Mouse (Mus musculus): ENCODE results near the gene Mgat4a.

Mgat4a gene

DNA sequence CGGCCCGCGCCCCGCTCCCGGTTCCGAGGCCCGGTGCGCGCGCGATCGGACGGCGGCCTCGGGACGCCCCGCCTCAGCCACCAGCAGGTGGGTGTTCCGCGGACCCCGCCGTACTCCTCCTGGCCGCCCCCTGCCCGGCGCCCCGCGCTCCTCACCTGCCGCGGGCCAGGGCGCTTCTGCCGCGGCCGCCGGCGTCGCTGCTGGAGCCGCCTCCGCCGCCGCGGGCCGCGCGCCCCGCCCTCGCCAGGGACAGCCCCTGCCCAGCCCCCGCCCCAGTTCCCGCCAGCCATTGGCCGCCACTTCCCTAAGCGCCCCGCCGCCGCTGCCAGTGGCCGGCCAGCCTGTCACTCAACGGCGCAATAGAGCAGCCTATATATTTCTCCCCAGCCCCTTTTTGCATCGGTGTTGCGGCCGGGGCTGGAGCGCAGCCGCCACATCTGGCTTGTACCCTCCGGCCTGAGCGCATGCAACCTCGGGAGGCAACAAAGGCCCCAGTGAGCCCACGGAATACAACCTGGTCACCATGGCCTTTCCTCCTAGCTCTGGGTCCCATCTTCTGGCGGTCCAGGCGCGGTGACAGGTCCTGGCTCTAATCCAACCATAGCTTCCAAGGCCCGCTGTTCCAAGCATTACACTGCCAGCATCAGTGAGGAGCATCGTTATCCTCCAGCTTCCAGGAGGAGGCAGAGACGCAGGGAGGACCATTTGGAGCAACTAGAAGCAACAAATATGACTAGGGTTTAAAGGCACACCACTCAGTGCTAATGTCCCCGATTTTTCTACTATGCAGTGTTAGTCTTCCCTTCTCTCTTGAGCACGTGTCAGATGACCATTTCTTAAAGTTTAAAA is at the start of gene Mgat4a:
Mgat4a (minus strand) TSS at position 207 of the 849 bp plus-strand sequence.
- peak; percentile 65 for DNase-seq (ENCODE audit: low spot score)

DNA sequence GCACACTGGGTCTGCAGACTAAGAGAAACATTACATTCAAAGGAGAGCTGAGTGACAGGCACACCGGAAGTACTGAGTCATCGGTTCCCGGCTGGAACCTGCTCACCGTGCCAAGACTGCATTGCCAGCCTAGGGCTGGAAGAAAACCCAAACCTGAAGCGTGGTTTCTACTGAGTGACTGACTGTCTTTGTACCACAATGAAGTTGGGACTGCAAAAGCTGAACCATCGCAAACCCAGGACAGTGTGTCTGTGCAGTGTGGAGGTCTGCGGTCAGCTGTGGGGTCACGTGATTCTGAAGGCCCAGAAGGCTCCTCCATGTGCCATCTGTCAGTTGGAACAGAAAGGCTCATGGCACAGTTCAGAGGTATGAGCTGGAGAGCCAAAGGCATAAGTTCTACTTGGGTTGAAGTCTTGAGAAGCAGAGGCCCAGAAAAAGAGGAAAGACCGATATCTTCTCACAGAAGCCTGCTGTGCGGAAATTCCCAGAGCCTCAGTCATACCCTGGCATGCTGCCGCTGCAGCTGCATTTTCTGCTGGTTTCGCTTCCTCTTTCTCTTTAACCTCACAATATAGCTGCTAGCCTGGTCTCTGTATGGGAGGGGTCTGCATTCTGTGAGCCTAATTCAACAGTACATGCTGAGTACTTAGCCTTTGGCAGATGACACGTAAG is 45.1 kb upstream of the Mgat4a start:
- no peak for DNase-seq (ENCODE audit: low spot score)

DNA sequence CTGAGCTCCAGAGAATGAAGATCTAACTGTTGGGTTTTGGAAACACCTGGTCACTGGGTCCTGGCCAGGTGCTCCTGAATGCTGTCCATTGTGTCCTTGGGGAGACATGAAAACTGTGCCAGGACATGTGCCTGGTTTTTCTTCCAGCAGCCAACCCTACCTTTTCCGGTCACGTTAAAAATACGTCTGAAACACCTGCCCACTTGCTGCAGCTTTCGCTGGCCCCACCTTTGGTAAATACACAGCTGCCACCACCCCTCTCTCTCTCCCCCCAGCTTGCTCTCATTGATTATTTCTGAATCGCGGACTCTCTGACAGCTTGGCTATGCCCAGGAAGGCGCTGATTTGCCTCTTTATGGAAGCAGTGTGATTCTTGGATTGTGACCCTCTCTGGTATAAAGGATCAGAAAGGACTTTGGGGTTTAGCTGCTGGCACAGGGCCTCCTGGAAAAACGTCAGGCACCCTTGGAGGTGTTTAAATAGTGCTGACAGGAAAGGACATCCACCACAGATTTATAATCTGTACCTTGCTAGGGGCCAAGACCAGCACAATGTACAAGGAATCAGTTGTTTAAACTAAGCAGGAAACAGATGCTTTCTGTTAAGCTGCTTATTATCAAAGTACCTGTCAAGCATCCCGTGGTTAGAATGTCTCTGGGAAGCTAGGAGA is 43.1 kb upstream of the Mgat4a start:
- DNase-seq (ENCODE audit: low spot score) = no peak

DNA sequence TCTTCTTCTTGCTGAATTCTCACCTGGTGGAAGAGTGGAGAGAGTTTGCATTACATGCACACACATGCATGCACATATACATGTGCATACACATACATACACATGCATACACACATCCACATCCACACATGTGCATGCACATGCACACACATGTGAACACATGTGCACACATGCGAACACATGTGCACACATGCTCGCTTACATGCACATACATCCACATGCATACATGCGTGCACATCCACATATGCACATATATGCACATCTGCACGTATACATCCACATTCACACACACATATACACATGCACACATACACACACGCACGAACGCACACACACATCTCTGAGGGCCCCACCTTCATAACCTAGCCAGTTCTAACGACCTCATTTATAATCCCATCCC is 42.4 kb upstream of the Mgat4a start:
- DNase-seq (ENCODE audit: low spot score) = no peak

DNA sequence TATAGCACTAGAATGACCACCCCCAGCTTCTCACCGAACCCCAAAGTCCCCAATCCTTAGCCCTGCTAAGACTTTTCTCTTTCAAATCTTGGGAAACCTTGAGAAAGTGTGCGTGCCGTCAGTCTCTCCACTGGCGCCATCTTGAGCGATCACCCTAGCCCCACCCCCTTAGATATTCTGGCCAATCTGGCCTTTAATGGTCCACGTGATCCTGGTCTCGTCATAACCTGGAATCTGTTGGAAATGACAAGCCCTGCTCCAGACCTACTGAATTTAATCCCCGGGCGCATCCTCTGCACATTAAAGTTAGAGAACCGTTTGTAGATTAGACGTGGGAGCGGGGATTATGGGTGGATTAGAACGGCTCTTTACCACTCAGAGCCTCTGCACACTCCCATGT is 38.9 kb upstream of the Mgat4a start:
- DNase-seq (ENCODE audit: low spot score) = no peak

DNA sequence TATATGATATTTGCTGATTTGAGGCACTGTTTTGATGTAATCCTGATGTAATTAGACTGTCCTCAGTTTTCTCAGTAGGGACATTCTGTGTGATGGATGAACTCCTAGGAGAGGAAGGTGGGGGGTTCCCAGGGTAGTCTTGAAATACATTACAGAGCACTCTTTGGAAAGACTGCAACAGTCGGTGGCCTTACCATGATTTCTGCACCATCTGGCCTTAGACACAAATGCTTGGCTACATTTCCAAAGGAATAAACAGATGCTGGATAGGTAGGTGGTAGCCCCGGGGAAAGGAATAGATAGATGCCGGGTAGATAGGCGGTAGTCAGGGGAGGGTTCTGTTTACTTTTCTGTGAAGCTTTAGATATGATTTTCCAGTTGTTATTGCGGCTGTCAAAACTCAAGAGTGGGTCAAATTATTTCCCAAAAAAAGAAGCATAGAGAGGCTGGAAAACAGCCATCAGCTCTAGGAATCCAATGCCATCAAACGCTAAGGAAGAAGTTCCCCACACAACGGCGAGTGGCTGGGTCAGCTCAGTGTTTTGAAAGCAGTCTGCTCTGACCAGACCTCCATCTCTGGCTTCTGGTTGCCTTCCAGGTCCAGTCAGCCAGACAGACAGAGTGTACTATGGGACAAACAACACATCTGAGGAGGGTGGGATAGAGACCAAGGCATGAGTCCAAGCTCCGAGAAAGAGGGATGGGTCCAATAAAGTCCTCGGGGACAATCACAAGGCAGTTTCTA is 31.9 kb upstream of the Mgat4a start:
- DNase-seq (ENCODE audit: low spot score) = no peak

DNA sequence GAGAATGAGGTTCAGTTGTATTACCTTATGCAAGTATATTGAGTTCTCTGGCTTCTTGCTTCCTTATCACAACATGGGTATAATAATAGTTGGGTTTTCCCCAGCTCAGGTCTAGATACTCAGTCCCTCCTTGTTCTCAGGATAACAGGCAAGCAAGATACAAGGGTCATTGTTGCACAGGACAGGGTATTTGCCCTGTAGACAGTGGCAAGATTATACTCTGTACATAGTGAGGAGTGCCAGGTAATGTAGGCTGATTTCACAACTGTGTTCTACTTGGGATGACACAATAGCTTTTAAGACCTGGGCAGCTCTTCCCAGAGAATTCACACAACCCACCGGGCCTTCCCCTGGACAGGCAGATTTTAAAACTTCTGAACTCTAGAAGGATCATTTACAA is 27.6 kb upstream of the Mgat4a start:
- DNase-seq (ENCODE audit: low spot score) = no peak

DNA sequence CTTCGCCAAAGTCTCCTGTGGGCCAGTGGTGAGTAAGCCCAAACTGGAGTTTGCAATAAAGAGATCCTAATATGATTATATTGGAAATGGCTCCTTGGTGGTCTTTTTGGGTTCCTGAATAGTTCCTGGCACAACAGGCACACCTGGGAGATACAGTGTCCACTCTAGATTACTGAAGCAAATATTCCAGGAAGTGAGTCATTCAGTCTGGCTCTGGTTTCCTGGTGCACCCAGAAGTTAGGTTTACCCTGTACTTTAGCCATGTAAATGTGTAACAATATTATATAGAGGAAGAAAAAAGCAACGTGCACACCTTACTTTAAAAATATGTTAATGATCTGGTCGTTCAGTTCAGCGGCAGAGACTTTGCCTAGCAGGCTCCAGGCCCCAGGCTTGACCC is 25.9 kb upstream of the Mgat4a start:
- no peak for DNase-seq (ENCODE audit: low spot score)

DNA sequence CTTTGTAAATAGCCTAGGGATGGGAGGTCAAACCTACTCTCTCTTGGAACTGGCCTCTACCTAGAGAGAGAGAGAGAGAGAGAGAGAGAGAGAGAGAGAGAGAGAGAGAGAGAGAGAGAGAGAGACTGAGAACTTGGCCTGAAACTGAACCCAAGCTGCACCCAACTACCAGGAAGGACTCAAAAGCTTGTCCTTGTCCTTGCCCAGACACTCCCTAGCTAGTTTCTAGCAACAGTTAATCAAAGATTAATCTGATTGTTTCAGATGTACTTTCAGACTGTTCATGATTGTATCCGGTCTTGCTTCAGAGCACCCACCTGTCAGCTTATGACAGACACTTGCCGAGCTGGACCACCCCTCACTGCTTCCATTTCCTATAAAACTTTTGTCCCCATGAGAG is 25.5 kb upstream of the Mgat4a start:
- DNase-seq (ENCODE audit: low spot score) = no peak

DNA sequence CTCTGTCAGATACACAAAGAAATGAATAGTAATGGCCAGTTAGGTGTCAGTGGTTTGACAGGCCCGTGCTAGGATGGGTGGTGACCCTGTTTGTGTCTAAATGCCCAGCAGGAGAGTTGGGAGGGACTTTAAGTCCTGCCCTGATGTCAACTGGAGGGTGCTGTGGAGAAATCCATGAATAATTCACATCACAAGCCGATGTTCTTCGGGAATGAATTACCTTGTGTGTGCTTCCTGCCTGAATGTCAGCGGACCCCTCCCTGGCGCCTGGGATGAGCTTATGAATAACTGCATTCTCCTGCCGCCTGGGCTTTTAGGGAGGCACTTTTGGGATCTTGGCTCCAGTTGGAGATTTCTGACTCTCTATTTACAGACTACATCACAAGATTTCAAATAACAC is 24.6 kb upstream of the Mgat4a start:
- no peak for DNase-seq (ENCODE audit: low spot score)

DNA sequence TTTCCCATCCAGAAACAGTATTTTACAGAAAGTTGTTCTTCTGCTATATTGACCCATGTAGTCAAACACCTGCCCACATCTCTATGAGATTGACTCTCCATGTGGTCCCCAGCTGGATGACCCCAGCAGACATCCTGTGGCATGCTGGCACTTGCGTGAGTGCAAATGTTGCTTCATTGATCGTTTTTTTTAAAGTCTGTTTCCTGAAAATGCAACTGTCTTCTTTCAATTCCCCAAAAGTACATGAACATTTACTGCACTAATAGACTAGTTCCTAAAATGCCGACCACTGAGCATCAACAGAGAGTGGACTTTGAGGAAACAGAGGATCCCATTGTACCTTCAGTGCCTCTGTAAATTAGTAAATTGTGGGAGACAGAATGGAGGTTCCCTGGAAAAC is 21.1 kb upstream of the Mgat4a start:
- DNase-seq (ENCODE audit: low spot score) = no peak

DNA sequence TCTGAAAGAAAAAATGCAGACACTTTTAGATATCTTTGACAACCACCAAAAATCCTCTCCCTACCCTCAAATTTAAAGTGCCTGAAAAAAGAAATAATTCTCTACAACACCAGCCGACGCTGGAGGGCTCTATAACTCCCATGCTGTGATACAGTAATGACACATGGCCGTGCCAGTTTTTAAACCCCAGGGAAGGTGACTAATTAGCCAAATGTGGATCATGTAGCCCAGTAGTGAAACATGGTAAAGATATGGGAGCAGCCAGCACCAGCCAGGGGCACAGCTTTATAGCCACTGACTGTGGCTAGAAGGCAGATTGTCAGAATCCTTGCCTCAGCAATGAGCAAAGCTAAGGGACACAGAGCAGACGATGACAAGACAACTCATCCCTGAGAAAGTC is 19.5 kb upstream of the Mgat4a start:
- no peak for DNase-seq (ENCODE audit: low spot score)

DNA sequence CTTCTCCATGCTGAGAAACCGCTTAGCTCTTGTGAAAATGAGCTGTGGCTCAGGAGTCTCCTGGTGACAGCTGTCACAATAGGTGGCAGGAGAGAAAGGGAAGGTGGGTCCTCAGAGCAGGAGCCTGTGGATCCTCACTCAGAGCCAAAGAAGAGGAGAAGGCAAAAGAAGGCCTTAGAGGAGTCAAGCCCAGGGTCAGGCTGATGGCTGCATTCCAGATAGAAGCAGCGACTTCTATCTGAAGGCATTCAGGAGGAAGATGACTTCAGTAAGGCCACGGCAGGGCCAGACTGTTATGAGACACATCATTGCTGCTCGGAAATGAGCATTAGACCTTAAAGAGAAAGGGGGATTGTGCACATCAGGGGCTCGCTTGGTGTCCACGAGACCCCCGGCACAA is 11.2 kb upstream of the Mgat4a start:
- DNase-seq (ENCODE audit: low spot score) = no peak

DNA sequence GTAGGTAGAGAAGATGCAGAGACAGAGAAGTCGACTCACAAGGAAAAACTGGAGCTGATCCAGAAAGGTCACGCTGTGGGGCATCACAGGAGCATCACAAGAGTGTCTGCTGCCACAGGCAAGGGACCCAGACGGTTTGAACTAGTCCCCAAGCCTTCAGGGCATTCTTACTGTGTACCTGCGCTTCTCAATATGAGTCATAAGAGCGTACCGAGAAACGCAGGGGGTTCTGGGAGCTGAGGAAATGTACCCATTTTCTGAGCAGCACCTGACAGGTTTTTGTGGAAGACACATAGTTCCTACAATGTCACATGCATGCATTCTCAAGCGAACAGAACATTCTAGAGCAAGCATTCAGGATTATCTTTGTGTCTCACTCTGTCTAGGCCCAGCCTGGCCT is 8.7 kb upstream of the Mgat4a start:
- DNase-seq (ENCODE audit: low spot score) = no peak

DNA sequence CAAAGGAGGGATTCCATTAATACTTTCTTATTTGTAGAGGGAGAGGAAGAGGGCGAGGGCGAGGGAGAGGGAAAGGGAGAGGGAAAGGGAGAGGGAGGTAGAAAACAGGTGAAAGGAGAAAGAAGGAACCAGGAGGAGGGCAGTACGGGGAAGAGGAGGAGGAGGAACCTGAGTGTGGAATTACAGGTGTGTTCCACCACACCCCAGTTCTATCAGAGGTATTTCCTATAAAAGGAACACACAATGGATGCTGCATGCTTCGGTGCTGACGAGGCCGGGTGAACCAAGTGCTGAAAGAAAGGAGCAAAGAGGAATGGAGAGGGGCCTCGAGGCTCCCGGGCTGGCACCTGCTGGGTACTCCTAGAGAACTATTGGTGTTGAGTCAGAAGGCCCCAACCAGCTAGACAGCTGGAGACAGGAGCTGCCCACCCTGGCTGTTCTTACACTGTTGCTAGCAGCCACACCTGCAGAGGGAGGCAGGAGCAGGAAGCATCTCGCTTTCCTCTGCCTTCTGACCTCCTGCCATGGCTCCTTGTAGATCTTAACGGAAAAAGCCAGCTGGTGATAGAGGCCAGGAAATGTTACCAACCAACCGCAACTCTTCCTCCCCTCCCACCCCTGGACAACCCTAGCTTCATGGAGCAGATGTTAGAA is 5.7 kb upstream of the Mgat4a start:
- DNase-seq (ENCODE audit: low spot score) = no peak

DNA sequence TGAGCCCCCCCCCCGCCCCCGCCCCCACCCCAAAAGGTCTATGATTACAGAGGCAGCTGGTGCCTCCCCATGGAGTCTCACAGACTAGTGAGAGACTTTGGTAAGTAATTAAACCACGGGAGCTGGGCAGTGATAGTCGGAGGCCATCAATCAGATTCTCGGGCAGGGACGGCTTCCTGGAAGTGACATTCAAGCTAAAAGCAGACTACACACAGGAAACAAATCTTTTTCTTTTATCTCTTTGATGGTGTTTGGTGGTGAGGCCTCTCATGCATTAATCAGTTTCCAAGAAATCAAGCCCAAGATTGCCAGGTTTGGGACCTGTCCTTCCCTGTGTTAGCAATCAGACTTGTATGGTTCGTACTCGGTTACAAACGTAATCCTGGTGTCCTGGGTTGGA is 3.4 kb upstream of the Mgat4a start:
- DNase-seq (ENCODE audit: low spot score) = no peak

DNA sequence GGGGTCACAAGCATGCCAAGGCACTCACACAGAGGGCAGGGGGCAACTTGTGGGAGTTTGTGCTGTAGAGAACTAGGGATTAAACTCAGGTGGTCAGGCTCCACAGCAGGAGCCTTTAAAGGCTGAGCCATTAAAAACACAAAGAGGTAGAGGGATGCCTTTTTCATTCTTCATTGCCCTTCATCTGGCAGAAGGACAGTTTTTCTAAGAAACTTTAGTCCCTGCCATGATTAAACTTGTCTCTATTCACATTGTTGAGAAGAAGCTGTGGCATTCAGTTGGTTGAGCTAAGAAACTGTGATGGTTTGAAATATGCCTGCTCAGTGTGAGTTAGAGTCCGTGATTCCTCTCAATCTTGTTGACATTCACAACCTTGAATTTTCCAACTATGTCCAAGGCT is 2.2 kb upstream of the Mgat4a start:
- no peak for DNase-seq (ENCODE audit: low spot score)

DNA sequence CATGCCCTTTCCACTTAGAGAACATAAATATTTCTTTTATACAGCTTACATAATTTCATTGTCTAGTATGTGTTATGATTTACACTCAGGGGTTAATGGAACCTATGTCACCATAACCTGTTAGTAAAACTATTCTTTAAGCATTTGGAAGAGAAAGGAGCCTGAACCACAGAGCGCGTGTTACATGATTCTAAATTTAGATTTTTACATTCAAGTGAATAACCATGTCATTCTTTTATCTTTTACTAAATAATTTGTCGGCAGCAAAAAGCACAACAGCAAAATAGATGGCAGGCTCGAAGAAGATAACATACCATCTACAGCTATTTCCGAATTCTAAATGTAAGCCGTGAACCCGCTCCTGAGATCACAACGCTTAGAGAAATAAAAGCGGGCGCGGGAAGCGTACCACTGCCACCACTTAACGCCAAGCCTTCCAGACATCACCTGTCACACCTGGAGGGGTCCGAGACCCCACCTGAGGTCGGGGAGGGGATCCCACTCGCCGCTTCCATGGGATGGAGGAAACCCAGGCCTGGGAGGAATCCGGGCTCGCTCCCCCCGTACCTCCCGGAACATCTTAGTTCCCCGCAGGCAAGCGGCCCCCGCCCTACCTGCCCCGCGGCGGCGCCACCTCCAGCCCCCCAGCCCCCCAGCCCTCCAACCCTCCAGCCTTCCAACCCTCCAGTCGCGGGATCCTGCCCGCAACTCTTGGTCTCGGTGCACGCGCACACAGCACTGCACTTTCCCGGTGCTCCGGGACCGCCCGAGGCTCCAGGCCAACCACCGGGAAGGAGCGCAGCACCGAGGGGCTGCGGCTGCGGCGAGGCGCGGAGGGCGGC is 627 bp downstream of the Mgat4a start:
- DNase-seq (ENCODE audit: low spot score) = no peak

DNA sequence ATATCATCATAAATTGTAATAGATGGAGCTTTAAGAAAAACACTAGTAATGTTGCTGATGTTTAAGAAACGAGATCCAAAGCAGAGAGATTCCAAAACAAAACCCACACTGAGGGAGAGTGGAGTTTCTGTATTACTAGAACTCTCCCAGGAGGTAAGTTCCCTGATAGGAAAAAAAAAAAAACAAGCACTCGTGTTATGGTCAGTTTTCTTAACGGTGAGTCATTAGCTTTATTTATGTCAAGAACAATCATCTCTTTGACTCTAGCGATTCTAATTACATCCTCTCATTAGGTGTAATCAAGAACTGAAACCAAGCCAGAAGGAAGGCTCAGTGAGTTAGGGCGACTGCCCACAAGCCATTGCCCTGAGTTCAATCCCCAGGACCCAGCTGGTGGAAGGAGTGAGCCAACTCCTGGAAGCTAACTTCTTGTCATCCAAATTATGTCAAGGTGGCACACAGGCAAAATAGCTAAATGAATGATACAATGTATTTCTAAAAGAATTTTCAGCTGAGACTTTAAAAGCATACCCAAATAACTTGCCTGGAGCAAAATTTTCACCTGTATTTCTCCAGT is 6.2 kb downstream of the Mgat4a start:
- DNase-seq (ENCODE audit: low spot score) = no peak

DNA sequence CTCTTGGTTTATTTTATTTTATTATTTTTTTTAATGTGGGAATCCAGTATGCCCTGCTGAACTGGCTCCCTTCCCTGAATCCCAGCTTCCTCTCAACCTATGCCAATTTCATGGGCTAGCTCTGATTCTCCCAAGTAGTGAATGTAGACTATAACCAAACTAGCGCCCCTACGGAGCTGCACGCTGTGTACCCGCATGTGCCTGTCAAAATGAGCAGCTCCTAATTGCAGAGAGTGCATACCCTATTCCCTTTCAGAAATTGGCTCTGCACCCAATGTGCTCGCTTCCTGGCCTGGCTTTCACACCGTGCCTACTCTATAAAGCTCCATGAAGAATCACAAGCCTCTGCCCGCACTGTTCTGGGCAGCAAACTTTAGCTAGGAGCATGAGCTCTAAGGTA is 7.6 kb downstream of the Mgat4a start:
- DNase-seq (ENCODE audit: low spot score) = no peak

DNA sequence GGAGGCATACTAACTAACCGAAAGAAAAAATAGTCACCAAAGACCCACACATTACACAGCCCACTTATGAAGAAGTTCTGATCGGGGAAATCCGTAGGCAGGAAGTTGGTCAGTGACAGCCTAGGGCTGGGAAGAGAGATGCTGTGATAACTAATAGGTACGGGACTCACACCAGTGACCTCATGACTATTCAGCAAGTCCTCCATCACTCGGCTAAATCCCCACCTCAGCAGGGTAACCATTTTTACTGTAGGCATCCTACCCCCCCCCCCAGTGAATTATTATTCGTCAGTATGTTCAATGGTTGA is 8.3 kb downstream of the Mgat4a start:
- no peak for DNase-seq (ENCODE audit: low spot score)
